Mouse (Mus musculus) bone marrow, adult 2 months (tissue): ENCODE measurements around the gene Gapdh.

Experiments used
- CTCF ChIP-seq: fragments of 200-500 bp; IDR thresholded peaks from 2 replicates; pipeline ENCODE4 v1.5.1; 2011; ENCODE audit warnings: low read length, control low read depth; ENCODE audit not compliant: control insufficient read depth, insufficient read depth
- POLR2A ChIP-seq: fragments of 200-500 bp; IDR thresholded peaks from 2 replicates; pipeline ENCODE4 v1.6.1; 2011; ENCODE audit warnings: low read depth, mild to moderate bottlenecking, control low read depth, low read length, borderline replicate concordance; ENCODE audit not compliant: control insufficient read depth

- TF ChIP-seq CTCF (no peak), POLR2A (peak; percentile 96)
Measured at GRCm38 (mm10) chr6:125215148-125215954, 49.1 kb upstream of the Gapdh start, which contains the start of gene Vamp1.
